Mouse (Mus musculus) lung, embryonic 14.5 days (tissue): ENCODE results near the gene C530008M17Rik. TPM values are rescaled to one million over a fixed set of nuclear protein-coding genes. Genes with fewer than 3 reads are reported as not detected.

ENCODE experiments used
- ATAC-seq: fragments of 200-750 bp; cut with Nextera tagmentation; 2 replicates; pipeline ENCODE4 v1.8.0; 2017; ENCODE audit warnings: mild to moderate bottlenecking, moderate TSS enrichment, moderate library complexity; ENCODE audit not compliant: insufficient read depth
- DNase-seq: peaks from one replicate; pipeline ENCODE4 v3.0.0-alpha.2; 2015
- H3K27ac ChIP-seq: fragments of 300-500 bp; sonication (generic); 2 replicates; pipeline ENCODE4 v1.5.1; 2014; ENCODE audit warnings: low read depth, mild to moderate bottlenecking, moderate library complexity
- H3K27me3 ChIP-seq: fragments of 300-500 bp; sonication (generic); 2 replicates; pipeline ENCODE4 v1.6.1; 2014; ENCODE audit warnings: low read length, control low read depth; ENCODE audit not compliant: insufficient read depth
- H3K36me3 ChIP-seq: fragments of 300-500 bp; sonication (generic); 2 replicates; pipeline ENCODE4 v1.6.1; 2014; ENCODE audit warnings: control low read depth; ENCODE audit not compliant: insufficient read depth
- H3K4me1 ChIP-seq: fragments of 300-500 bp; sonication (generic); 2 replicates; pipeline ENCODE4 v1.6.1; 2014; ENCODE audit warnings: antibody characterized with exemption, control low read depth; ENCODE audit not compliant: insufficient read depth
- H3K4me2 ChIP-seq: fragments of 300-500 bp; sonication (generic); 2 replicates; pipeline ENCODE4 v1.6.1; 2014; ENCODE audit warnings: mild to moderate bottlenecking
- H3K4me3 ChIP-seq: fragments of 300-500 bp; sonication (generic); 2 replicates; pipeline ENCODE4 v1.5.1; 2014; ENCODE audit warnings: low read depth, low read length
- H3K9ac ChIP-seq: fragments of 300-500 bp; sonication (generic); 2 replicates; pipeline ENCODE4 v1.6.1; 2014
- H3K9me3 ChIP-seq: fragments of 300-500 bp; sonication (generic); 2 replicates; pipeline ENCODE4 v1.6.1; 2016; ENCODE audit warnings: low read depth, low read length, control low read depth
- CTCF ChIP-seq: IDR thresholded peaks from 2 replicates; pipeline ENCODE4 v1.5.1; 2016; ENCODE audit warnings: antibody characterized with exemption, low read depth
- WGBS: fragments of 180-500 bp; shearing (Covaris S2); extraction: QIAGEN DNeasy Blood & Tissue Kit; methylation state at CpG from one replicate; pipeline ENCODE4 v1.1.7; 2014; 5-methylcytosine and 5-hydroxymethylcytosine counted together
- polyA plus RNA-seq: library from polyadenylated mRNA; unstranded; fragments of >200 nt; fragmentation: Nextera tagmentation; extraction: Ambion mirVana; gene quantifications from 2 replicates; pipeline ENCODE4 v1.2.1, GENCODE M21; 2014

C530008M17Rik gene
- polyA plus RNA-seq, 1 experiment from 2014 or later, result 14.8 TPM

- ATAC-seq (no peak), DNase-seq (no peak)
- TF ChIP-seq CTCF, result no peak
- Histone ChIP-seq H3K27ac (no peak overlapping the region), H3K9ac (no peak overlapping the region), H3K36me3 (no peaks in the 10 kb centered on the region), H3K4me3 (no peak overlapping the region), H3K27me3 (no peaks in the 10 kb centered on the region), H3K4me2 (no peak overlapping the region), H3K9me3 (no peaks in the 10 kb centered on the region), H3K4me1 (no peaks in the 10 kb centered on the region)
- WGBS, result 72% methylated on average over 6 of the region's 6 CpGs
Measured at GRCm38 (mm10) chr5:76785013-76785412, 128.7 kb downstream of the C530008M17Rik start.

GRCm38 (mm10) chr5:76789881-76790280 lies 133.6 kb downstream of the C530008M17Rik start:
- Histone ChIP-seq H3K27me3 (no peaks in the 10 kb centered on the region), H3K4me1 (no peaks in the 10 kb centered on the region), H3K27ac (no peak overlapping the region), H3K4me2 (no peak overlapping the region), H3K4me3 (no peak overlapping the region), H3K9ac (no peak overlapping the region), H3K36me3 (no peaks in the 10 kb centered on the region), H3K9me3 (no peaks in the 10 kb centered on the region)
- no peak for TF ChIP-seq CTCF
- DNase-seq (no peak), ATAC-seq (no peak)
- WGBS, result 80% methylated on average over 4 of the region's 4 CpGs

GRCm38 (mm10) chr5:76791280-76791679 lies 135.0 kb downstream of the C530008M17Rik start:
- no peak overlapping the region for H3K4me2 ChIP-seq

GRCm38 (mm10) chr5:76792720-76793119 lies 136.4 kb downstream of the C530008M17Rik start:
- H3K27ac ChIP-seq, result no peak overlapping the region
- H3K9ac ChIP-seq, result no peak overlapping the region
- no peaks in the 10 kb centered on the region for H3K9me3 ChIP-seq
- no peaks in the 10 kb centered on the region for H3K27me3 ChIP-seq
- DNase-seq, result no peak
- H3K4me2 ChIP-seq, result no peak overlapping the region
- WGBS, result 86% methylated on average over 6 of the region's 6 CpGs
- ATAC-seq, result no peak
- TF ChIP-seq CTCF, result no peak
- no peak overlapping the region for H3K4me3 ChIP-seq
- no peaks in the 10 kb centered on the region for H3K4me1 ChIP-seq
- H3K36me3 ChIP-seq, result no peaks in the 10 kb centered on the region

More at GRCm38 (mm10) chr5:76791280-76791679, 135.0 kb downstream of the C530008M17Rik start:
- no peaks in the 10 kb centered on the region for H3K27me3 ChIP-seq
- 71% methylated on average over 4 of the region's 4 CpGs for WGBS
- H3K36me3 ChIP-seq, result no peaks in the 10 kb centered on the region
- H3K27ac ChIP-seq, result no peak overlapping the region
- no peak for TF ChIP-seq CTCF
- ATAC-seq (no peak), DNase-seq (no peak)
- no peaks in the 10 kb centered on the region for H3K4me1 ChIP-seq
- H3K9ac ChIP-seq, result no peak overlapping the region
- H3K9me3 ChIP-seq, result no peaks in the 10 kb centered on the region
- no peak overlapping the region for H3K4me3 ChIP-seq

GRCm38 (mm10) chr5:76798043-76798442 lies 141.7 kb downstream of the C530008M17Rik start:
- H3K9me3 ChIP-seq, result no peaks in the 10 kb centered on the region
- DNase-seq, result no peak
- H3K4me2 ChIP-seq, result no peak overlapping the region
- TF ChIP-seq CTCF, result no peak
- H3K9ac ChIP-seq, result no peak overlapping the region
- no peak overlapping the region for H3K27ac ChIP-seq
- no peak overlapping the region for H3K4me3 ChIP-seq
- no peaks in the 10 kb centered on the region for H3K27me3 ChIP-seq
- no peaks in the 10 kb centered on the region for H3K4me1 ChIP-seq
- H3K36me3 ChIP-seq, result no peaks in the 10 kb centered on the region
- 88% methylated on average over 8 of the region's 8 CpGs for WGBS
- no peak for ATAC-seq

GRCm38 (mm10) chr5:76799471-76799870 lies 143.2 kb downstream of the C530008M17Rik start:
- 36% methylated on average over 10 of the region's 10 CpGs for WGBS
- peak; percentile 79 for DNase-seq
- TF ChIP-seq CTCF, result no peak

GRCm38 (mm10) chr5:76809031-76809430 lies 152.7 kb downstream of the C530008M17Rik start:
- Histone ChIP-seq H3K9me3 (no peaks in the 10 kb centered on the region), H3K36me3 (no peaks in the 10 kb centered on the region), H3K4me3 (no peak overlapping the region), H3K27ac (no peak overlapping the region), H3K4me2 (no peak overlapping the region), H3K27me3 (no peaks in the 10 kb centered on the region), H3K4me1 (no peaks in the 10 kb centered on the region), H3K9ac (no peak overlapping the region)
- no peak for TF ChIP-seq CTCF
- no peak for DNase-seq
- no peak for ATAC-seq
- 75% methylated on average over 6 of the region's 6 CpGs for WGBS

More at GRCm38 (mm10) chr5:76799471-76799870, 143.2 kb downstream of the C530008M17Rik start:
- no peak overlapping the region for H3K4me3 ChIP-seq
- H3K27me3 ChIP-seq, result no peaks in the 10 kb centered on the region
- H3K4me2 ChIP-seq, result no peak overlapping the region
- no peaks in the 10 kb centered on the region for H3K4me1 ChIP-seq
- no peak overlapping the region for H3K9ac ChIP-seq
- ATAC-seq, result no peak
- H3K27ac ChIP-seq, result no peak overlapping the region
- no peaks in the 10 kb centered on the region for H3K36me3 ChIP-seq
- no peaks in the 10 kb centered on the region for H3K9me3 ChIP-seq

GRCm38 (mm10) chr5:76815035-76815434 lies 158.7 kb downstream of the C530008M17Rik start:
- 58% methylated on average over 11 of the region's 11 CpGs for WGBS
- H3K4me3 ChIP-seq, result no peak overlapping the region
- H3K4me2 ChIP-seq, result no peak overlapping the region
- no peak overlapping the region for H3K9ac ChIP-seq
- ATAC-seq (no peak), DNase-seq (no peak)
- H3K9me3 ChIP-seq, result no peaks in the 10 kb centered on the region
- H3K4me1 ChIP-seq, result no peaks in the 10 kb centered on the region
- TF ChIP-seq CTCF, result no peak
- no peak overlapping the region for H3K27ac ChIP-seq
- no peaks in the 10 kb centered on the region for H3K27me3 ChIP-seq
- H3K36me3 ChIP-seq, result no peaks in the 10 kb centered on the region
